Mouse (Mus musculus) forebrain, embryonic 15.5 days (tissue): ENCODE data around the gene Matn4. TPM values are rescaled to one million over a fixed set of nuclear protein-coding genes. Genes with fewer than 3 reads are reported as not detected.

Experiments used
- ATAC-seq: fragments of 200-750 bp; cut with Nextera tagmentation; replicated peaks from 2 replicates; pipeline ENCODE4 v1.8.0; 2017; ENCODE audit warnings: mild to moderate bottlenecking, moderate TSS enrichment, moderate library complexity
- H3K27ac ChIP-seq: fragments of 300-500 bp; sonication (generic); replicated peaks from 2 replicates; pipeline ENCODE4 v1.5.1; 2015; ENCODE audit warnings: mild to moderate bottlenecking, inconsistent platforms
- H3K27me3 ChIP-seq: fragments of 300-500 bp; sonication (generic); 2 replicates; pipeline ENCODE4 v1.6.1; 2015; ENCODE audit warnings: inconsistent platforms
- H3K36me3 ChIP-seq: fragments of 300-500 bp; sonication (generic); 2 replicates; pipeline ENCODE4 v1.6.1; 2015; ENCODE audit warnings: mild to moderate bottlenecking, inconsistent platforms
- H3K4me1 ChIP-seq: fragments of 300-500 bp; sonication (generic); 2 replicates; pipeline ENCODE4 v1.6.1; 2015; ENCODE audit warnings: inconsistent platforms
- H3K4me2 ChIP-seq: fragments of 300-500 bp; sonication (generic); replicated peaks from 2 replicates; pipeline ENCODE4 v1.6.1; 2015; ENCODE audit warnings: mild to moderate bottlenecking, inconsistent platforms
- H3K4me3 ChIP-seq: fragments of 300-500 bp; sonication (generic); 2 replicates; pipeline ENCODE4 v1.5.1; 2015; ENCODE audit warnings: mild to moderate bottlenecking, inconsistent platforms
- H3K9ac ChIP-seq: fragments of 300-500 bp; sonication (generic); replicated peaks from 2 replicates; pipeline ENCODE4 v1.6.1; 2015; ENCODE audit warnings: mild to moderate bottlenecking, inconsistent platforms
- H3K9me3 ChIP-seq: fragments of 300-500 bp; sonication (generic); 2 replicates; pipeline ENCODE4 v1.6.1; 2016; ENCODE audit warnings: inconsistent platforms
- WGBS: fragments of 180-500 bp; shearing (Covaris S2); methylation state at CpG from one replicate; pipeline ENCODE4 v1.1.7; 2015; ENCODE audit warnings: mixed read lengths; 5-methylcytosine and 5-hydroxymethylcytosine counted together
- polyA plus RNA-seq: library from polyadenylated mRNA; unstranded; fragments of >200 nt; fragmentation: Nextera tagmentation; extraction: Ambion mirVana; gene quantifications from 2 replicates; pipeline ENCODE4 v1.2.1, GENCODE M21; 2015

Gene Matn4
- polyA plus RNA-seq = 0.94 and 1.1 TPM in 2 replicates

DNA sequence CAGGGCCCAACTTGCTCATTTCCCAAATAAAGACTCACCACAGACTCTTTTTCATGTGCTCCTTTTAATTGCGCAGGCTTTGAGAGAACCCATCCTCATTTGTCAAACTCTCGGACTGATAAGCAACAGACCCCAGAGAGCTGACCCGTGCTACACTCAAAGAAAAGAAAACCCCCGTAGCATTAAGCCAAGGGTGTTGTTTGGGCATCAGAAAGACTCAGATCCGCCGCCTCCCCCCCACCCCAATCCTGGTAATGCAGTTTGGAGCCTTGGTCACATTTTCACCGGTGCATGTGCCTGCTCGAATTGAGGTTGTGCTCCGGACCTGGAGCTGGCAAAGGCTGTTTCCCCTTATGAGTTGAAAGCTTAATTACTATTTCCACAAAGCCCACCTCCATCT lies at the start of gene Matn4:
Matn4 (minus strand) TSS at position 101 of the 400 bp plus-strand sequence.
- Histone ChIP-seq H3K27me3 (peaks cover 94% of the 10 kb centered on the region), H3K9me3 (no peaks in the 10 kb centered on the region), H3K4me1 (peaks cover 18% of the 10 kb centered on the region), H3K4me2 (peak within 1 kb of the TSS; percentile 32), H3K27ac (no peak within 1 kb of the TSS), H3K4me3 (peak within 1 kb of the TSS; percentile 18), H3K9ac (no peak within 1 kb of the TSS; the same call in 1 of the 2 replicates), H3K36me3 (no peaks in the 10 kb centered on the region)
- WGBS = 5% methylated on average over 9 of the region's 9 CpGs
- no peak for ATAC-seq

DNA sequence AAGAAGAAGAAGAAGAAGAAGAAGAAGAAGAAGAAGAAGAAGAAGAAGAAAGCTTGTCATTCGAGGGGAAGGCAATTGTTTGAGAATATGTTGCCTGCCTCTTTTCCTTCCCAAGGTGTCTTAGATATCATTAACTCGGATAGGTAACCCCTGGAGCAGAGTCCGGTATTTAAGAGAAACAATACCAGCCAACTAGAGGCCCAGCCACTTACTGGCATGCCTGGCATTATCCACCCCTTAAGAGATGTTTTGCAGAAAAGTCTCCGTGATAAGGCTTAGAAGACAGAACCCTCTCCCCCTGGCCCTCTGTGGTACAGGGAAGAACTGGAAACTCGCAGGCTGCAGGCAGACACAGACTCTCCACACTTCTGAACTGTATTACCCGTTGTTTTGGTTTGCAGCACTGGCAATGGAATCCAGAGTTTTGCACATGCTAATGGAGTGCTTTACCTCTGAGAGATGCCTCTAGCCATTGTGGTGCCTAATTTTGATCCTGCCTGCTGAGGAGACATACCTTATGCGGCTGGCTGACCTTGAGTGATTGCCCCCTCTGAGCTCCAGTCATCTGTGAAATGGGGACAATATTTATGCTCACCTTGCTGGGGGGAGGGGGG lies 49.0 kb upstream of the Matn4 start:
- Histone ChIP-seq H3K27ac (no peak overlapping the region), H3K27me3 (no peaks in the 10 kb centered on the region), H3K4me1 (0 out of 2 replicates have a peak, but pooled peaks cover 6% of the 10 kb centered on the region), H3K36me3 (no peaks in the 10 kb centered on the region), H3K4me2 (no peak overlapping the region), H3K9me3 (no peaks in the 10 kb centered on the region), H3K4me3 (no peak overlapping the region), H3K9ac (no peak overlapping the region)
- ATAC-seq = no peak
- WGBS = 71% methylated on average over 7 of the region's 7 CpGs

DNA sequence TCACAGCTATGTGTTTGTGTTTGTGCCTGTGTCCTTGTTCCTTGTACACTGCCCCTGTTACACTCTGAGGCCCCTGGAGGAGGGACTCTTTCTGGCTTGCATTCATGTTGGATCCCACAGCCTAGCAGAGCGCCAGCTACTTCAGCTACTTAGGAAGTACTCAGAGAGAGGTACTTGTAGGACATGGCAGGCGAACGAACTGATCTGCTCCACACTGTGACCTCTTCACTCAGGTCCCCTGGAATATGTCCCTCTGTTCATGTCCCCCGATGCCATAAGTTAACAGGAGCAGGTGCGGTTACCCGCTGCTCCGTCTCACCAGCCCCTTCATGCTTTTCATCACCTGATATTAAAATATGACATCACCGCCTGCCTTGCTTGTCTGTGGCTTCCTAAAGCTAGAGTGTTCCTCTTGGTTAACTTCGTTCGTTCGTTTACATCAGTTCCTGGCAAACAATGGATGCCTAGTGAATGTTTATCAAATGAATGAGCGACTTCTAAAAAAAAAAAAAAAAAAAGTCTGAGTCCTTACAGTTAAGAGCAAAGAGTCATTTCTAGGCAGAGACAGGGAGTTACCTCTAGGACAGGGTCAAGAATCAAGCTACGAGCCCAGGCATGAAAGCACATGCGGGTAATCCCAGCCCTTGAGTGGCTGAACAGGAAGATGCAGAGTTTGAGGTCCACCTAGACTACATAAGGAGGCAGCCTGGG lies 48.2 kb upstream of the Matn4 start:
- Histone ChIP-seq H3K27ac (no peak overlapping the region), H3K4me2 (no peak overlapping the region), H3K4me3 (no peak overlapping the region), H3K4me1 (0 out of 2 replicates have a peak, but pooled peaks cover 6% of the 10 kb centered on the region), H3K9me3 (no peaks in the 10 kb centered on the region), H3K27me3 (no peaks in the 10 kb centered on the region), H3K9ac (no peak overlapping the region), H3K36me3 (no peaks in the 10 kb centered on the region)
- no peak for ATAC-seq
- WGBS = 85% methylated on average over 14 of the region's 14 CpGs

DNA sequence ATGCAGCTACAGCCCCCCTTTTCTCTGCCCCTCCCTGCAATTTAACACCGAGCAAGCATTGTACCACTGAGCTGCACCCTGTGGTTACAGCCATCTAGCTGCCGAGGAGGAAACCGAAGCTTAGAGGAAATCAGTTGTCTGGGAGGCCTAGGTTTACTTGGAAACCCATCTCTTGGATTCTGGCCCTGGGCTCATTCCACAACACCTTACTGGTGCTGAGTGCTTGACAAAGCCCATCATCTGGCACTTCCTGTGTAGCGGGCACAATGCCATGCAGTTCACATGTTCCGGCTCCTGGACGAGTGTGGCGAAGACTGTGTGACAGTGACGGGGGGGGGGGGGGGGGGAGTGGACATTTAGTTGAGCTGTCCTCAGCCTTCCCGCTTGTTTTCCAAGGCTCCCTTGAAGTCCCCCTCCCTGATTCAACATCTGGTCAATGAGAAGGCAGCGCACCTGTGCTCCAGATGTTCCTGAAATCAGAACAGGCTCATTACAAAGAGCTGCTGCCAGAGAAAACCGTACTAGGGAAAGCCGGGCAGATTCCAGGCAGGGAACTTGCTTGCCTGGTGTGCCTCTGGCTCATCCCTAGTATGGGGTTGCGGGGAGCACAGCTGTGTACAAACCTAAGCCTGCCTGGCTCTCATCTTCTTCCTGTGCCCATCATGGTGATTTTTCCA lies 47.2 kb upstream of the Matn4 start:
- no peak overlapping the region for H3K9ac ChIP-seq
- 47% methylated on average over 12 of the region's 13 CpGs for WGBS
- no peak for ATAC-seq

DNA sequence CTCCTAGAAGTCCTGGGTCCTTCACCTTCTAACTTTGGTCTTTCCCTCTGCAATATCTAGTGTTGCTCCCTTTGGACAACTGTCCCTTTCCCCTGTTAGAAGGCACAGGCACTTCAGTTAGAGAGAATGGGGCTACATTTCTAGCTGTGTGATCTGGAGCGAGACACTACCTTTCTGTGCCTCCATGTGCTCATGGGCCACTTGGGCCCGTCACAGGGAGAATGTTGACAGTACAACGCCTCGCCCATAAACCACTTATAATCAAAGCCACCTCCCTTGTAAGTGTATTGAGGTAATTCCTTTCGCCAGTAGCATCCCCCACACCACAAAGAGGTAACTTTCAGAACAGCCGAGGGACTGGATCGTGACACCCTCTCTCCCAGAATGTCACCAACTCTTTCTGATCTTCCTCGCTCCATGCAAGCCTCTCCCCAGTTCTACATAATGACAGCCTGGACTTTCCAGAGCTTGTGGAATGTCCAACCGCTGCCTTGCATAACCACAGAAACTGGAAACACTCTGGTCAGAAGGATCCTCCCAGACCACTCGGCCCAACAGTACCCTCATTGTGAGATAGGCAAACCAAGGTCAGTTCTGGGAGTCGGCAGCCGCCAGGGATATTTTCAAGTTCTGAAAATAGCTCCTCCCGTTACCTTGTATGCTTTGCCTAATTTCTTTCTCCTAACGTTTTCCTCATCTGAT lies 44.5 kb upstream of the Matn4 start:
- Histone ChIP-seq H3K9ac (no peak overlapping the region), H3K4me3 (no peak overlapping the region), H3K27ac (no peak overlapping the region), H3K27me3 (no peaks in the 10 kb centered on the region), H3K36me3 (no peaks in the 10 kb centered on the region), H3K4me2 (no peak overlapping the region), H3K9me3 (no peaks in the 10 kb centered on the region), H3K4me1 (no peaks in the 10 kb centered on the region)
- 92% methylated on average over 14 of the region's 14 CpGs for WGBS
- no peak for ATAC-seq

More for the DNA sequence above, 47.2 kb upstream of the Matn4 start:
- no peaks in the 10 kb centered on the region for H3K9me3 ChIP-seq
- no peaks in the 10 kb centered on the region for H3K36me3 ChIP-seq
- H3K4me2 ChIP-seq = no peak overlapping the region
- H3K4me3 ChIP-seq = no peak overlapping the region
- 0 out of 2 replicates have a peak, but pooled peaks cover 6% of the 10 kb centered on the region for H3K4me1 ChIP-seq
- H3K27ac ChIP-seq = no peak overlapping the region
- no peaks in the 10 kb centered on the region for H3K27me3 ChIP-seq

DNA sequence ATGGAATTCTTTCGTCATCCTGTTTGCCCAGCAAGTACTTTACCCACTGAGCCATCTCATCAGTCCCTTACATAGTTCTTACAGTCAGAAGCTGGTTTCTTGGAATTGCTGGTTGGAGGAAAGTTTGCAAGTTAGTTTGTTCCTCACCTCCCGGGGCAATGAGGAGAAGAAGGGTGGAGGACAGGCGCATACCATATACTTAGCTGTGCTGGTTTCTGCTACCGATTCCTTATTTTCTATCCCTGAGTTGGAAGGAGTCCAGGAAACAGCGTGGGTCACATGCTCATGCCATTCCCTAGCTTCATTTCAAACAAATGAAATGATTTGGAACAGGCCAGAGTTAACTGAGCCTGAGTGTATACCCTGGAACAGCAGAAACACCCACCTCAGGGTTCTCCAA lies 44.0 kb upstream of the Matn4 start:
- ATAC-seq = no peak
- Histone ChIP-seq H3K9ac (no peak overlapping the region), H3K36me3 (no peaks in the 10 kb centered on the region), H3K4me2 (no peak overlapping the region), H3K9me3 (no peaks in the 10 kb centered on the region), H3K4me1 (no peaks in the 10 kb centered on the region), H3K27me3 (no peaks in the 10 kb centered on the region), H3K4me3 (no peak overlapping the region), H3K27ac (no peak overlapping the region)
- 82% methylated on average over 5 of the region's 5 CpGs for WGBS

DNA sequence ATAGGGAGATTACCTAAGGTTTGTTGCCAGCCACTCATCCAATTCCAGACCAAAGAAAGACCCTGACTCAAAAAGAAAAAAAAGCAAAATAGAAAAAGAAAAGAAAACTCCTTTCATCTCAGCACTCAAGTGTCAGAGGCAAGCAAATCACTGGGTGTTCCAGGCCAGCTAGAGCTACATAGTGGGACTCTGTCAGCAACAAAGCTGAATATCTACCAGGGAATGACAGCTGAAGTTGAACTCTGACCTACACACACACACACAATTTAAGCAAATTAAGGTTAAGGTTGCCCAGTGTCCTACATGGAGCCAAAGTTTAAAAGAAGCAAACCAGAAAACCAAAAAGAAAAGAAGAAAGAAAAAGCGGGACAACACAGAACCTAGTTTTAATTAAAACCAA lies 43.2 kb upstream of the Matn4 start:
- WGBS = 95% methylated on average over 1 of the region's 1 CpGs
- Histone ChIP-seq H3K27me3 (no peaks in the 10 kb centered on the region), H3K27ac (no peak overlapping the region), H3K36me3 (no peaks in the 10 kb centered on the region), H3K4me2 (no peak overlapping the region), H3K9ac (no peak overlapping the region), H3K4me3 (no peak overlapping the region), H3K9me3 (no peaks in the 10 kb centered on the region), H3K4me1 (peaks cover 7% of the 10 kb centered on the region)
- ATAC-seq = no peak

DNA sequence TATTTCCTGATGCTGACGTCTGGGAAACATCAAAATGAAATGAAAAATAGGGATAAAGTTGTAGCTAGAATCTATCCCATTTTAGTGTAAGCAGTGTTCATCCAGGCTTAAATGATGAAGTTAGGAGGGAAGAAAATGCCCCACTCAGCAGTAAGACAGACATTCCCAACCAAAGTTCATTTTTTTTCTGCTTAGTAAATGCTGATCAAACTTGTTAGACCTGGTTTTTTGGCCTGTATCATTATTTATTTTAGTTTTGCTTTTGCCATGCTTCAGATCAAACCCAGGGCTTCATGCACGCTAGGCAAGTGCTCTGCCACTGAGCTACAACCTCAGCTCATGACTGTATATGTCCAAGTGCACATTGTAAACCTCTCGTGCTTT lies 41.1 kb upstream of the Matn4 start:
- Histone ChIP-seq H3K4me3 (no peak overlapping the region), H3K9me3 (no peaks in the 10 kb centered on the region), H3K36me3 (no peaks in the 10 kb centered on the region), H3K9ac (no peak overlapping the region), H3K4me2 (no peak overlapping the region), H3K27me3 (peaks cover 8% of the 10 kb centered on the region; the same call in 1 of the 2 replicates), H3K4me1 (peaks cover 17% of the 10 kb centered on the region), H3K27ac (no peak overlapping the region)
- ATAC-seq = no peak
- WGBS = 82% methylated on average over 3 of the region's 3 CpGs

DNA sequence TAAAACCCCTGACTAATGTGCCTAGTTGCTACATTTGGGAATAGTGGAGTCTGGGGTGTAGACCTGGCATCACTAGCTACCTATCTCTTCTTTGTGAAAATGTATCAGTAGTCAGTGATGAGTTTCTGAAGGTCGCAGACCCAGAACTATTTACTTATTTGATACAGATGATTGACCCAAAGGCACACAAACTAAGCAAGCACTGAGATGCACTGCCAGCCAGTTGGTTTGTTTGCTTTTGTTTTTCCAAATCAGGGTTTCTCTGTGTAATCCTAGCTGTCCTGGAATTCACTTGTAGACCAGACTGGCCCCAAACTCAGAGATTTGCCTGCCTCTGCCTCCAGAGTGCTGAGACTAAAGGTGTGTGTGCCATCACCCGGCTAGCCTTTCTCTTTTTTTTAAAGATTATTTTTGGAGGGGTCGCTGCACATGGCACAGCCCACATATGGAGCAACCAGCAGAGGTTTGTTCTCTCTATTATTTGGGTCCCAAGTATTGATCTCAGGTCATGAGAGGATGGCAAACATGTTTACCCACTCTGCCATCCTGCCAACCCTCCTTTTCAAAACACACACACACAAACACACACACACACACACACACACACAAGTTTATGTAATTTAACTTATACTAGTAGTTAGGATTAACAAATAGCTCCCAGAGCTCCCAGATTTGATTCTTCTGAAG lies 40.6 kb upstream of the Matn4 start:
- no peak overlapping the region for H3K4me2 ChIP-seq
- 90% methylated on average over 3 of the region's 3 CpGs for WGBS
- H3K36me3 ChIP-seq = no peaks in the 10 kb centered on the region
- no peak for ATAC-seq
- no peaks in the 10 kb centered on the region for H3K9me3 ChIP-seq
- H3K27me3 ChIP-seq = peaks cover 8% of the 10 kb centered on the region; the same call in 1 of the 2 replicates
- peaks cover 17% of the 10 kb centered on the region for H3K4me1 ChIP-seq
- H3K9ac ChIP-seq = no peak overlapping the region
- H3K27ac ChIP-seq = no peak overlapping the region
- H3K4me3 ChIP-seq = no peak overlapping the region

DNA sequence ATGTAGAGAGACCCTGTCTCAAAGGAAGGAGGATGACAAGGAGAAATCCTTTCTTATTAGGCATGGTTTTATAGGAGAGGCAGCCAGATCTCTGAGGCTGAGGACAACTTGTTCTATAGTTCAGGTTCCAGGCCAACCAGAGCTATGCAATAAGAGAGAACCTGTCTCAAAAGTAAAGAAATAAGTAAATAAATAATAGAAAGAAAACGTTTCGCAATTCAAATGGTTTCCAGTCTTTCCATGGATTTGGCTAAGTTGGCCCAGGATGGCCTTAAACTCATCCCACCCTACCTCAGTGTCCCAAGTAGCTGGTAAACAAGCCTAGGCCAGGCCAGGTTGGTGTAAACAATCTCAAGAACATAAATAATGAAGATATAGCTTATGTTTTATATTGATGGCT lies 39.7 kb upstream of the Matn4 start:
- H3K36me3 ChIP-seq = no peaks in the 10 kb centered on the region
- WGBS = 86% methylated on average over 2 of the region's 2 CpGs
- peaks cover 17% of the 10 kb centered on the region for H3K4me1 ChIP-seq
- ATAC-seq = no peak
- peaks cover 8% of the 10 kb centered on the region; the same call in 1 of the 2 replicates for H3K27me3 ChIP-seq
- no peaks in the 10 kb centered on the region for H3K9me3 ChIP-seq
- H3K27ac ChIP-seq = no peak overlapping the region
- no peak overlapping the region for H3K4me3 ChIP-seq
- no peak overlapping the region for H3K9ac ChIP-seq
- H3K4me2 ChIP-seq = no peak overlapping the region

DNA sequence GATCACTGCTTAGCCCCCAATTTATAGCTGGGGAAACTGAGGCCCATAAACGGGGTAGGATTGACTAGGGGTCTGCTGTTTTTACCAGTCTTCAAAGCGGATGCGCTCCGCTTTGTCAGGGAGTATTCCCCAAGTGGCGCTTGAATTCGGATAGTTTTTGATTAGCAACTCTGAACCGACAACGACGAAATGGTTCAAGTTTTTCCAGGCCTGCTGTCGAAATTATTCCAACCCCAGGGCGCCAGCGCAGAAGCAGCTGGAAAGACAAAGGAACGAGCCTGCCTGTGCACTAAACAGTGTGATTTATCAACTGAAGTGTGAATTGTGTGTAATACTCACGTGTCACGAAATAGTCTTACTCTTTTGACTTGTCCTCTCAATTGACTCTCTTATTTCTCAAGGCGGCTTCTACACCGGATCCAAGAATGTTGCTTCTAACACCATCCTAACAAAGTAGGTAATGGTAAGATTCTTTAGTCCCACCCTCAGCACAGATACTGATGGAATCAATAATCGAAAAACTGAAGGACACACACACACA lies 38.6 kb upstream of the Matn4 start, which contains the start of gene Sdc4:
Sdc4 (minus strand) TSS at position 428 of the 541 bp plus-strand sequence.
- ATAC-seq = peak; percentile 23; the same call in 1 of the 2 replicates

More for the DNA sequence above, 38.6 kb upstream of the Matn4 start, which contains the start of gene Sdc4:
- Histone ChIP-seq H3K9me3 (no peaks in the 10 kb centered on the region), H3K4me3 (peak within 1 kb of the TSS; percentile 49), H3K9ac (peak within 1 kb of the TSS; percentile 48), H3K36me3 (no peaks in the 10 kb centered on the region), H3K4me1 (peaks cover 17% of the 10 kb centered on the region), H3K27me3 (peaks cover 8% of the 10 kb centered on the region; the same call in 1 of the 2 replicates), H3K27ac (no peak within 1 kb of the TSS), H3K4me2 (peak within 1 kb of the TSS; percentile 87)
- 8% methylated on average over 18 of the region's 18 CpGs for WGBS
